Mouse (Mus musculus): Measurements from ENCODE around the gene Nln.

DNA sequence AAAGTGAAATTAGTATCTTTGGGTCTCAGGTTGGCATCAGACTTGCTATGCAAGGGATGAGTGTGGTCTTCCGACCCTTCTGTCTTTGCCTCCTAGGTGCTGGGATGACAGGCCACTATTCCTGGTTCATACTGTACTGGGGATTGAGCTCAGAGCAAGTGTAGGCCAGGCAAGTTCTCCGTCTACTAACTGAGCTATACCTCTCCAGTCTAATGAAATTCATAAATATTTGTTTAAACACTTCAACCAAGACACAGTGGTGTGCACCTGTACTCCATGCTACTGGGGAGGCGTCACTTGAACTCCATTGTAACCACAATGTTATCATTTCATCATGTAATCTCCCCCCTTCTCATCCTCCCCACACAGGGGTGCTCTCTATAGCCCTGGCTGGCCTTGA is 82.9 kb downstream of the Nln start:
- TF ChIP-seq POLR2A (IDR thresholded peaks at IDR 0.05; ENCODE audit: borderline replicate concordance, low read depth, low read length) (no peak), CTCF (IDR thresholded peaks at IDR 0.05; ENCODE audit: low read depth, low read length) (no peak)

Data from bone marrow macrophage, adult 2 months (primary cell).